Mouse (Mus musculus) liver (tissue): ENCODE results near the gene Ano6.
A peak's percentile ranks its signal among the peaks of the same experiment; 100 is the strongest.

Experiments used
- DNase-seq: peaks from one replicate; pipeline ENCODE4 v3.0.0-alpha.2; 2020; ENCODE audit warnings: mixed read lengths

Ano6 gene

DNA sequence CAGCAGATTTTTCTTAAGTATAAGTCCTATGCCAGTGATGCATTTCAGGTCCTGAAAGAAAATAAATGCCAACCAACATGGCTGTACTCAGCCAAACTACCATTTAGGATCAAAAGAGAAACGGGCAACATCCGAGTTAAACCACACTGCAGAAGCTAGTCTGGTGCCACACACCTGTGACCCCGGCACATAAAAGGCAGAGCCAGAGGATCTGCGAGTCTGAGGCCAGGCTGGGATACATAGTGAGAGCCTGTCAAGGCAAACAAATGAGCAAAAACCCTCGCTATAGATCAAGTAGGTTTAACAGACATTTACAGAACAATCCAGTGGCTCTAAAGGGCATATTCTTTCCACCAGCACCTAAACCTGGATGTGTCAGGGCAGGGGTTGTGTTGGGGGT lies 190.0 kb downstream of the Ano6 start:
- DNase-seq, result no peak

- no peak for DNase-seq
Observed at GRCm38 (mm10) chr15:95987916-95988315, 197.3 kb downstream of the Ano6 start.

- DNase-seq, result no peak
Observed at GRCm38 (mm10) chr15:95989496-95990124, 199.0 kb downstream of the Ano6 start.

- DNase-seq, result no peak
Observed at GRCm38 (mm10) chr15:96002958-96003601, 212.4 kb downstream of the Ano6 start.

- no peak for DNase-seq
Observed at GRCm38 (mm10) chr15:96011640-96012390, 221.2 kb downstream of the Ano6 start.

- peak; percentile 10 for DNase-seq
Observed at GRCm38 (mm10) chr15:96012391-96012775, 221.7 kb downstream of the Ano6 start.

GRCm38 (mm10) chr15:96014501-96014900 lies 223.9 kb downstream of the Ano6 start:
- DNase-seq, result no peak

GRCm38 (mm10) chr15:96020465-96020864 lies 229.8 kb downstream of the Ano6 start:
- no peak for DNase-seq

DNA sequence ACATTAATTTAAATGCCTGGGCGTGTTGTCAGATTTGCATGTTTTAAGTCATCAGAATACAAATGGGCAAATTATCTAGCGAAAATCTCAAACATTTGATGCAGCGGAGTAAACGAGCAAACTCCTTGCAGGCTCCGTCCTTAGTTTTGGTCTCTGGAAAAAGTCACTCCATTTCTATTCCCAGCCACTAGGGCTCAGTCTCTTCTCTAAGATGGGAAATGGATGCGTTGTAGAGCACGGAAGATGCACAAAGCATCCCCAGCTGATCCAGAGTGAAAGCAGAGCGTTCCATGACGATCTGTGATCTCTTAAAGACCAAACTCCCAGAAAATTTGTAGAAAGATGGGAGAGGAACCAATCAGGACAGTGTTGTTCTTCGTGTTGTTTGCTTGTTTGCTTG lies 230.9 kb downstream of the Ano6 start:
- DNase-seq, result no peak
